Mouse (Mus musculus) hindbrain, embryonic 11.5 days (tissue): ENCODE measurements at regions not wholly inside any gene's neighbourhood (a gene's known extent, or its start where the extent isn't known, plus 50 kb on each side); places are given as distances from the start of the nearest gene placed in this dataset.

Experiments used
- ATAC-seq: fragments of 200-750 bp; cut with Nextera tagmentation; 2 replicates; pipeline ENCODE4 v1.8.0; 2017; ENCODE audit warnings: mild to moderate bottlenecking, moderate TSS enrichment, moderate library complexity; ENCODE audit not compliant: low FRiP score
- DNase-seq: peaks from one replicate; pipeline ENCODE4 v3.0.0-alpha.2; 2015; ENCODE audit warnings: low spot score
- H3K27ac ChIP-seq: fragments of 300-500 bp; sonication (generic); 2 replicates; pipeline ENCODE4 v1.5.1; 2014; ENCODE audit warnings: mild to moderate bottlenecking, low read depth, low read length
- H3K27me3 ChIP-seq: fragments of 300-500 bp; sonication (generic); 2 replicates; pipeline ENCODE4 v1.6.1; 2014; ENCODE audit warnings: mild to moderate bottlenecking, low read length, moderate library complexity, mixed read lengths; ENCODE audit not compliant: control insufficient read depth, insufficient read depth
- H3K36me3 ChIP-seq: fragments of 300-500 bp; sonication (generic); 2 replicates; pipeline ENCODE4 v1.6.1; 2014; ENCODE audit warnings: mild to moderate bottlenecking, low read length, moderate library complexity, mixed read lengths; ENCODE audit not compliant: control insufficient read depth, insufficient read depth
- H3K4me1 ChIP-seq: fragments of 300-500 bp; sonication (generic); replicated peaks from 2 replicates; pipeline ENCODE4 v1.6.1; 2014; ENCODE audit warnings: low read length, mixed read lengths; ENCODE audit not compliant: control insufficient read depth, insufficient read depth
- H3K4me2 ChIP-seq: fragments of 300-500 bp; sonication (generic); replicated peaks from 2 replicates; pipeline ENCODE4 v1.6.1; 2014; ENCODE audit warnings: mild to moderate bottlenecking, low read depth, low read length
- H3K4me3 ChIP-seq: fragments of 300-500 bp; sonication (generic); 2 replicates; pipeline ENCODE4 v1.5.1; 2014; ENCODE audit warnings: low read depth, low read length
- H3K9ac ChIP-seq: fragments of 300-500 bp; sonication (generic); 2 replicates; pipeline ENCODE4 v1.6.1; 2014; ENCODE audit warnings: low read depth, low read length
- H3K9me3 ChIP-seq: fragments of 300-500 bp; sonication (generic); 2 replicates; pipeline ENCODE4 v1.6.1; 2016; ENCODE audit warnings: low read length; ENCODE audit not compliant: control insufficient read depth
- WGBS: fragments of 180-500 bp; shearing (Covaris S2); extraction: QIAGEN DNeasy Blood & Tissue Kit; methylation state at CpG from one replicate; pipeline ENCODE4 v1.1.7; 2014; 5-methylcytosine and 5-hydroxymethylcytosine counted together

- Histone ChIP-seq H3K27ac (no peak overlapping the region), H3K4me2 (no peak overlapping the region), H3K36me3 (no peaks in the 10 kb centered on the region), H3K4me1 (no peaks in the 10 kb centered on the region), H3K9ac (no peak overlapping the region), H3K9me3 (no peaks in the 10 kb centered on the region), H3K4me3 (no peak overlapping the region), H3K27me3 (no peaks in the 10 kb centered on the region)
- ATAC-seq (no peak), DNase-seq (peak; percentile 53)
- 13% methylated on average over 10 of the region's 10 CpGs for WGBS
Measured at GRCm38 (mm10) chr6:53164423-53164841, 96.0 kb upstream of the Jazf1 start.

- Histone ChIP-seq H3K9me3 (no peaks in the 10 kb centered on the region), H3K4me2 (no peak overlapping the region), H3K4me3 (no peak overlapping the region), H3K9ac (no peak overlapping the region), H3K36me3 (no peaks in the 10 kb centered on the region), H3K27ac (no peak overlapping the region), H3K27me3 (no peaks in the 10 kb centered on the region), H3K4me1 (no peaks in the 10 kb centered on the region)
- 94% methylated on average over 7 of the region's 7 CpGs for WGBS
- DNase-seq, result no peak
- no peak for ATAC-seq
Measured at GRCm38 (mm10) chr6:53163091-53163490, 94.7 kb upstream of the Jazf1 start.

- Histone ChIP-seq H3K36me3 (no peaks in the 10 kb centered on the region), H3K9me3 (no peaks in the 10 kb centered on the region), H3K27me3 (no peaks in the 10 kb centered on the region), H3K4me1 (no peaks in the 10 kb centered on the region), H3K4me2 (no peak overlapping the region), H3K27ac (no peak overlapping the region), H3K9ac (no peak overlapping the region), H3K4me3 (no peak overlapping the region)
- 82% methylated on average over 2 of the region's 2 CpGs for WGBS
- DNase-seq, result no peak
- no peak for ATAC-seq
Measured at GRCm38 (mm10) chr6:53161627-53162026, 93.2 kb upstream of the Jazf1 start.

GRCm38 (mm10) chr6:53154621-53155020 lies 86.2 kb upstream of the Jazf1 start:
- 0 out of 2 replicates have a peak, but pooled peaks cover 2% of the 10 kb centered on the region for H3K27me3 ChIP-seq
- H3K27ac ChIP-seq, result no peak overlapping the region
- no peak for DNase-seq
- no peaks in the 10 kb centered on the region for H3K4me1 ChIP-seq
- no peak overlapping the region for H3K9ac ChIP-seq
- no peak for ATAC-seq
- H3K4me3 ChIP-seq, result no peak overlapping the region
- no peaks in the 10 kb centered on the region for H3K9me3 ChIP-seq
- H3K36me3 ChIP-seq, result no peaks in the 10 kb centered on the region
- WGBS, result 73% methylated on average over 4 of the region's 4 CpGs
- H3K4me2 ChIP-seq, result no peak overlapping the region

- Histone ChIP-seq H3K4me2 (no peak overlapping the region), H3K4me3 (no peak overlapping the region), H3K27ac (no peak overlapping the region), H3K4me1 (no peaks in the 10 kb centered on the region), H3K9me3 (no peaks in the 10 kb centered on the region), H3K27me3 (no peaks in the 10 kb centered on the region), H3K36me3 (no peaks in the 10 kb centered on the region), H3K9ac (no peak overlapping the region)
- ATAC-seq, result no peak
- no peak for DNase-seq
- 72% methylated on average over 5 of the region's 5 CpGs for WGBS
Measured at GRCm38 (mm10) chr6:53147478-53147877, 79.0 kb upstream of the Jazf1 start.

GRCm38 (mm10) chr6:53143846-53144584 lies 75.6 kb upstream of the Jazf1 start:
- DNase-seq (peak; percentile 84), ATAC-seq (peak; percentile 53; the same call in 1 of the 2 replicates)
- H3K27ac ChIP-seq, result no peak overlapping the region

GRCm38 (mm10) chr6:53134410-53134809 lies 66.0 kb upstream of the Jazf1 start:
- Histone ChIP-seq H3K27me3 (no peaks in the 10 kb centered on the region), H3K4me1 (no peaks in the 10 kb centered on the region), H3K4me3 (no peak overlapping the region), H3K9me3 (no peaks in the 10 kb centered on the region), H3K9ac (no peak overlapping the region), H3K27ac (no peak overlapping the region), H3K36me3 (no peaks in the 10 kb centered on the region), H3K4me2 (no peak overlapping the region)
- ATAC-seq, result no peak
- 72% methylated on average over 2 of the region's 2 CpGs for WGBS
- no peak for DNase-seq

More at GRCm38 (mm10) chr6:53143846-53144584, 75.6 kb upstream of the Jazf1 start:
- no peaks in the 10 kb centered on the region for H3K4me1 ChIP-seq
- no peak overlapping the region for H3K4me3 ChIP-seq
- no peak overlapping the region for H3K9ac ChIP-seq
- no peaks in the 10 kb centered on the region for H3K36me3 ChIP-seq
- no peak overlapping the region for H3K4me2 ChIP-seq
- H3K27me3 ChIP-seq, result no peaks in the 10 kb centered on the region
- 26% methylated on average over 4 of the region's 4 CpGs for WGBS
- no peaks in the 10 kb centered on the region for H3K9me3 ChIP-seq

- DNase-seq, result no peak
- H3K4me2 ChIP-seq, result no peak overlapping the region
- H3K9ac ChIP-seq, result no peak overlapping the region
- 37% methylated on average over 2 of the region's 2 CpGs for WGBS
- no peaks in the 10 kb centered on the region for H3K36me3 ChIP-seq
- no peak overlapping the region for H3K4me3 ChIP-seq
- H3K9me3 ChIP-seq, result no peaks in the 10 kb centered on the region
- H3K4me1 ChIP-seq, result no peaks in the 10 kb centered on the region
- no peak overlapping the region for H3K27ac ChIP-seq
- no peak for ATAC-seq
- H3K27me3 ChIP-seq, result no peaks in the 10 kb centered on the region
Measured at GRCm38 (mm10) chr6:53130717-53131330, 62.4 kb upstream of the Jazf1 start.

- H3K4me3 ChIP-seq, result no peak overlapping the region
- H3K9me3 ChIP-seq, result no peaks in the 10 kb centered on the region
- DNase-seq (no peak), ATAC-seq (no peak)
- no peaks in the 10 kb centered on the region for H3K4me1 ChIP-seq
- H3K36me3 ChIP-seq, result no peaks in the 10 kb centered on the region
- no peak overlapping the region for H3K27ac ChIP-seq
- H3K27me3 ChIP-seq, result no peaks in the 10 kb centered on the region
- H3K9ac ChIP-seq, result no peak overlapping the region
- H3K4me2 ChIP-seq, result no peak overlapping the region
- 83% methylated on average over 5 of the region's 5 CpGs for WGBS
Measured at GRCm38 (mm10) chr6:53126776-53127175, 58.3 kb upstream of the Jazf1 start.
